Mouse (Mus musculus) regulatory T cell (primary cell): ENCODE measurements around the gene Gm13275.
"Not testable (repeated sequence)": the region's sequence is repeated elsewhere in the genome, so short reads cannot be mapped to it uniquely, and the experiment has no call there.

Source experiments
- in situ Hi-C: fragments of 300-600 bp; cut with MboI, MseI; formaldehyde crosslinking; loops from one replicate; pipeline ENCODE4 v1.15.1; 2025; ENCODE audit warnings: high pct_unique_total_duplicates

Gm13275 gene

GRCm38 (mm10) chr4:88793936-88794675 lies at the start of gene Gm13275:
Gene Gm13275 (plus strand): TSS chr4:88794487.
- in situ Hi-C loops = not testable (repeated sequence)

- in situ Hi-C loops = no loop called here
Observed at GRCm38 (mm10) chr4:88749926-88750325, 44.4 kb upstream of the Gm13275 start.

- in situ Hi-C loops = not testable (repeated sequence)
Observed at GRCm38 (mm10) chr4:88754818-88755340, 39.4 kb upstream of the Gm13275 start, which contains the start of gene Gm13271. Gene Gm13271 (plus strand): TSS chr4:88754868.

DNA sequence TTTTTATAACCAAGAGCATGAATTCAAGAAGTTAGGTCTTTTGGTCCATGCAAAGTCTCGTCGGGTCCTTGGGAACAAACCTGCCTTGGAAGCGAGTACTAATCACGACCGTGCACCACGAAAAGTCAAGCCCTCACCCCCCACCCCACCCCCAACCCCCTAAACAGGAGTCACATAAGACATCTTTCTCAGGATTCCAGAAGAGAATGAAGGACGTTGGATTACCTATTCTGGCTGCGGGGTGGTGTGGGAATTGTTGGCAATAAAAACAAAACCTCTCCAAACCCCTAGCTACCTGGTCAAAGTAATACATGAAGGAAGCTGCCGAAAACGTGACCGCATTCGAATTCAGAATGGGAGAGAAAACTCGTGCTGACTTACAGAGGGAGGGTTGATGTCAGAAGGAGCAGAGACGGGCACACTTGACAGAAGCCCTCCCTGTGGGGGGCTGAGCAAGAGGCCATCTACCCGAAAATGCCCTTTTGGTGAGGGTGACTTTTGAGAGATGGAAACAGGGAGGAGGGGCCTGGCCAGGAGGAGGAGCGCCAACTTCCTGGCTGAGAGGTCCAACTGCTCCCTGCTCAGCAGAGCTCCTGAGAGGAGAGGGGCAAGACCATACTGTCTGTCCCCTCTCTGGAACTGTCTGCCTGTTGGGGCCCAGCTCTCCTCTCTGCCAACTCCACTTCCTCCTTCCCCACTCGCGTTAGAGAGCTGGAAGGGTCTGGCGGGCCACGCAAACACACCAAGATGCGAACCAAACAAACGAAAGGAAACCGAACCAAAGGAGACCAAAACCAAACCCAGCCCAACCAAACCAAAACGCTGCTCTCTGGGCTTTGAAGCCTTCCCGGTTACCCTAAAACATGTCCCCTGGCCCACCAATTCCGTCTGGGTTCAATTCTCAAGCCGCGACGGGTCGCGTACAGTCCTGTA lies 37.4 kb upstream of the Gm13275 start:
- in situ Hi-C loops = not testable (repeated sequence)

GRCm38 (mm10) chr4:88757628-88758031 lies 36.7 kb upstream of the Gm13275 start:
- in situ Hi-C loops = not testable (repeated sequence)

DNA sequence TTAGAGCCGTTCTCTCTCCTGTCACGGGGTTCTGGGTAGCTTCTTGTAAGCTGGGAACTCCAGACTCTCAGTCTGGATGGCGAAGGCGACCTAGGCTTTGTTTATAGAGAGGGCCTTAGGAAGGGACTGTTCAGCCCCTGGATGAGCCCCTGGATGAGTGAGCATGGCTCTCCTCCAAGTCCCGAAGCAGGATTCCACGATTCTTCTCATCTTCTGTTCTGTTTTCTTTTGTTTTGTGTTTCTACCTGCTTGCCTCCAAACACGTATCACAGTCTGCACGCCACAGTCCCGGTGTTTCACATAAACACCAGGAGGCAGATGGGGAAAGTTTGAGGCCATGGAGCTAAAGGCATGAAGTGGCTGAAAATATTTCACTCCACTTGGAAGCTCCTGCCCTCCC lies 35.5 kb upstream of the Gm13275 start:
- in situ Hi-C loops = not testable (repeated sequence)

- in situ Hi-C loops = not testable (repeated sequence)
Observed at GRCm38 (mm10) chr4:88759610-88760268, 34.5 kb upstream of the Gm13275 start, which contains the start of gene Gm13283. Gene Gm13283 (plus strand): TSS chr4:88760119.

DNA sequence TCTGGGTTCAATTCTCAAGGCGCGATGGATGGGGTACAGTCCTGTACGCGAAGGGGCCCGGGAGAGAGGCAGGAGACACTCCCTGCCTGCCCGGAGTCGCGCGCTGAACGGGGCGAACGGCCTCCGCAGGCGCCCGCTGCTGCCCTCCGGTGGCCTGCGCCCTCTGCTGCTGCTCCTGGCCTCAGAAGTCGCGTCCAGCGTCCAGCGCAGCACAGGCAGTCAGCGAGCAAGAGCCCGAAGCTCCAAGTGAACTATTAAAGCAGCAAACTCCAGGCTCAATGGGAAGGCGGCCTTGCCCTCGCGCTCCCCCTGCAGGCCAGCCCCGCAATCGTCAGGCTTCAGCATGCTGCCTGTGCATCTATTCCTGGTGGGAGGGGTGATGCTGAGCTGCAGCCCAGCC lies 33.9 kb upstream of the Gm13275 start:
- in situ Hi-C loops = not testable (repeated sequence)

DNA sequence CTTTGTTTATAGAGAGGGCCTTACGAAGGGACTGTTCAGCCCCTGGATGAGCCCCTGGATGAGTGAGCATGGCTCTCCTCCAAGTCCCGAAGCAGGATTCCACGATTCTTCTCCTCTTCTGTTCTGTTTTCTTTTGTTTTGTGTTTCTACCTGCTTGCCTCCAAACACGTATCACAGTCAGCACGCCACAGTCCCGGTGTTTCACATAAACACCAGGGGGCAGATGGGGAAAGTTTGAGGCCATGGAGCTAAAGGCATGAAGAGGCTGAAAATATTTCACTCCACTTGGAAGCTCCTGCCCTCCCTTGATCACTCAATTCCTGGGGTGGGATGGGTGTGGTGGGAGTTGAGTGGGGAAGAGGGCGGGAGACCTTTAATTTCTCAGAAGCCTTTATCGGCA lies 32.5 kb upstream of the Gm13275 start:
- in situ Hi-C loops = not testable (repeated sequence)

DNA sequence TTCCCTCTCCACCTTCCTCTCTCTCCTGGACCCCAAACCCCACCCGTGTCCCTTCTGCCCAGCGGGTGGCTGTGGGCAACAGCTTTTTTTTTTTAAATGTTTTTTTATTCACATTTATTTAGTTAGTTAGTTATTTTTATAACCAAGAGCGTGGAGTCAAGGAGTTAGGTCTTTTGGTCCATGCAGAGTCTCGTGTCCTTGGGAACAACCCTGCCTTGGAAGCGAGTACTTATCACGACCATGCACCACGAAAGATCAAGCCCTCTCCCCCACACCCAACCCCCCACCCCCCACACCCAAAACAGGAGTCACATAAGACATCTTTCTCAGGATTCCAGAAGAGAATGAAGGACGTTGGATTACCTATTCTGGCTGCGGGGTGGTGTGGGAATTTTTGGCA lies 31.9 kb upstream of the Gm13275 start:
- in situ Hi-C loops = not testable (repeated sequence)

DNA sequence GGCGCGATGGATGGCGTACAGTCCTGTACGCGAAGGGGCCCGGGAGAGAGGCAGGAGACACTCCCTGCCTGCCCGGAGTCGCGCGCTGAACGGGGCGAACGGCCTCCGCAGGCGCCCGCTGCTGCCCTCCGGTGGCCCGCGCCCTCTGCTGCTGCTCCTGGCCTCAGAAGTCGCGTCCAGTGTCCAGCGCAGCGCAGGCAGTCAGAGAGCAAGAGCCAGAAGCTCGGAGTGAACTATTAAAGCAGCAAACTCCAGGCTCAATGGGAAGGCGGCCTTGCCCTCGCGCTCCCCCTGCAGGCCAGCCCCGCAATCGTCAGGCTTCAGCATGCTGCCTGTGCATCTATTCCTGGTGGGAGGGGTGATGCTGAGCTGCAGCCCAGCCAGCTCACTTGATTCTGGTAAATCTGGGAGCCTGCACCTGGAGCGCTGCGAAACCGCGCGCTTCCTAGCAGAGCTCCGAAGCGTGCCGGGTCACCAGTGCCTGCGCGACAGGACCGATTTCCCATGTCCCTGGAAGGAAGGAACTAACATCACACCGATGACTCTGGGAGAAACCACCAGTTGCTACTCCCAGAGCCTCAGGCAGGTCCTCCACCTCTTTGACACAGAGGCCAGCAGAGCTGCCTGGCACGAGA lies 30.8 kb upstream of the Gm13275 start:
- in situ Hi-C loops = not testable (repeated sequence)

GRCm38 (mm10) chr4:88773534-88773933 lies 20.8 kb upstream of the Gm13275 start, which contains the start of gene Gm13290:
Gene Gm13290 (plus strand): TSS chr4:88773834.
- in situ Hi-C loops = not testable (repeated sequence)

GRCm38 (mm10) chr4:88776622-88777021 lies 17.7 kb upstream of the Gm13275 start, which contains the start of gene Gm13289:
Gene Gm13289 (plus strand): TSS chr4:88776922.
- in situ Hi-C loops = not testable (repeated sequence)

DNA sequence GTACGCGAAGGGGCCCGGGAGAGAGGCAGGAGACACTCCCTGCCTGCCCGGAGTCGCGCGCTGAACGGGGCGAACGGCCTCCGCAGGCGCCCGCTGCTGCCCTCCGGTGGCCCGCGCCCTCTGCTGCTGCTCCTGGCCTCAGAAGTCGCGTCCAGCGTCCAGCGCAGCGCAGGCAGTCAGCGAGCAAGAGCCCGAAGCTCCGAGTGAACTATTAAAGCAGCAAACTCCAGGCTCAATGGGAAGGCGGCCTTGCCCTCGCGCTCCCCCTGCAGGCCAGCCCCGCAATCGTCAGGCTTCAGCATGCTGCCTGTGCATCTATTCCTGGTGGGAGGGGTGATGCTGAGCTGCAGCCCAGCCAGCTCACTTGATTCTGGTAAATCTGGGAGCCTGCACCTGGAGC lies 14.7 kb upstream of the Gm13275 start, which contains the start of gene Gm13272:
Gene Gm13272, plus strand, starts transcription at position 301 of the 400 bp plus-strand sequence.
- in situ Hi-C loops = not testable (repeated sequence)

- in situ Hi-C loops = loop anchor here (5.0 kb wide), 1 partner anchor 38 kb away; no protein-coding TSS in a partner anchor
Observed at GRCm38 (mm10) chr4:88780320-88780719, 14.0 kb upstream of the Gm13275 start.

GRCm38 (mm10) chr4:88781831-88782230 lies 12.5 kb upstream of the Gm13275 start, which contains the start of gene Ifnz:
Gene Ifnz (plus strand): TSS chr4:88782131.
- in situ Hi-C loops = loop anchor here (5.0 kb wide), 1 partner anchor 40 kb away; no protein-coding TSS in a partner anchor

DNA sequence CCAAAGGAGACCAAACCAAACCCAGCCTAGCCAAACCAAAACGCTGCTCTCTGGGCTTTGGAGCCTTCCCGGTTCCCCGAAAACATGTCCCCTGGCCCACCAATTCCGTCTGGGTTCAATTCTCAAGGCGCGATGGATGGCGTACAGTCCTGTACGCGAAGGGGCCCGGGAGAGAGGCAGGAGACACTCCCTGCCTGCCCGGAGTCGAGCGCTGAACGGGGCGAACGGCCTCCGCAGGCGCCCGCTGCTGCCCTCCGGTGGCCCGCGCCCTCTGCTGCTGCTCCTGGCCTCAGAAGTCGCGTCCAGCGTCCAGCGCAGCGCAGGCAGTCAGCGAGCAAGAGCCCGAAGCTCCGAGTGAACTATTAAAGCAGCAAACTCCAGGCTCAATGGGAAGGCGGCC lies 12.0 kb upstream of the Gm13275 start:
- in situ Hi-C loops = loop anchor here (5.0 kb wide), 1 partner anchor 40 kb away; no protein-coding TSS in a partner anchor

DNA sequence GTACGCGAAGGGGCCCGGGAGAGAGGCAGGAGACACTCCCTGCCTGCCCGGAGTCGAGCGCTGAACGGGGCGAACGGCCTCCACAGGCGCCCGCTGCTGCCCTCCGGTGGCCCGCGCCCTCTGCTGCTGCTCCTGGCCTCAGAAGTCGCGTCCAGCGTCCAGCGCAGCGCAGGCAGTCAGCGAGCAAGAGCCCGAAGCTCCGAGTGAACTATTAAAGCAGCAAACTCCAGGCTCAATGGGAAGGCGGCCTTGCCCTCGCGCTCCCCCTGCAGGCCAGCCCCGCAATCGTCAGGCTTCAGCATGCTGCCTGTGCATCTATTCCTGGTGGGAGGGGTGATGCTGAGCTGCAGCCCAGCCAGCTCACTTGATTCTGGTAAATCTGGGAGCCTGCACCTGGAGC lies 8.9 kb upstream of the Gm13275 start, which contains the start of gene Gm13276:
Gene Gm13276, plus strand, starts transcription at position 301 of the 400 bp plus-strand sequence.
- in situ Hi-C loops = not testable (repeated sequence)

- in situ Hi-C loops = not testable (repeated sequence)
Observed at GRCm38 (mm10) chr4:88788402-88788801, 5.9 kb upstream of the Gm13275 start, which contains the start of gene Gm13277. Gene Gm13277 (plus strand): TSS chr4:88788632.

DNA sequence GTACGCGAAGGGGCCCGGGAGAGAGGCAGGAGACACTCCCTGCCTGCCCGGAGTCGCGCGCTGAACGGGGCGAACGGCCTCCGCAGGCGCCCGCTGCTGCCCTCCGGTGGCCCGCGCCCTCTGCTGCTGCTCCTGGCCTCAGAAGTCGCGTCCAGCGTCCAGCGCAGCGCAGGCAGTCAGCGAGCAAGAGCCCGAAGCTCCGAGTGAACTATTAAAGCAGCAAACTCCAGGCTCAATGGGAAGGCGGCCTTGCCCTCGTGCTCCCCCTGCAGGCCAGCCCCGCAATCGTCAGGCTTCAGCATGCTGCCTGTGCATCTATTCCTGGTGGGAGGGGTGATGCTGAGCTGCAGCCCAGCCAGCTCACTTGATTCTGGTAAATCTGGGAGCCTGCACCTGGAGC lies 3.0 kb upstream of the Gm13275 start, which contains the start of gene Gm13278:
Gene Gm13278, plus strand, starts transcription at position 301 of the 400 bp plus-strand sequence.
- in situ Hi-C loops = not testable (repeated sequence)
